Mouse (Mus musculus) fat pad, adult 2 months (tissue): ENCODE measurements around the gene Gm9844.

Experiments used
- DNase-seq: peaks from one replicate; pipeline ENCODE4 v3.0.0-alpha.2; 2011; ENCODE audit warnings: low read depth, low spot score; ENCODE audit errors: extremely low read depth

Gene Gm9844

GRCm38 (mm10) chr7:24897959-24898358 lies 35.9 kb downstream of the Gm9844 start:
- DNase-seq = no peak

- no peak for DNase-seq
Measured at GRCm38 (mm10) chr7:24901114-24901513, 39.1 kb downstream of the Gm9844 start.

- no peak for DNase-seq
Measured at GRCm38 (mm10) chr7:24901842-24902241, 39.8 kb downstream of the Gm9844 start.

- DNase-seq = no peak
Measured at GRCm38 (mm10) chr7:24902264-24902629, 40.2 kb downstream of the Gm9844 start.

- DNase-seq = no peak
Measured at GRCm38 (mm10) chr7:24902630-24903443, 40.8 kb downstream of the Gm9844 start, which contains the start of gene Arhgef1. TSS of gene Arhgef1 (plus strand) at chr7:24902912.

- no peak for DNase-seq
Measured at GRCm38 (mm10) chr7:24903444-24903825, 41.4 kb downstream of the Gm9844 start.

GRCm38 (mm10) chr7:24904070-24904483 lies 42.1 kb downstream of the Gm9844 start:
- DNase-seq = peak; percentile 73

GRCm38 (mm10) chr7:24904936-24905335 lies 42.9 kb downstream of the Gm9844 start:
- no peak for DNase-seq

- DNase-seq = no peak
Measured at GRCm38 (mm10) chr7:24906551-24906950, 44.5 kb downstream of the Gm9844 start.

- no peak for DNase-seq
Measured at GRCm38 (mm10) chr7:24907211-24907748, 45.3 kb downstream of the Gm9844 start.
